Mouse (Mus musculus) liver, postnatal 0 days (tissue): ENCODE measurements around the gene Mapk3.

Experiments used
- CTCF ChIP-seq: sonication (generic); IDR thresholded peaks from 2 replicates; pipeline ENCODE4 v1.5.1; 2016; ENCODE audit warnings: antibody characterized with exemption, low read depth
- EP300 ChIP-seq: IDR thresholded peaks from 2 replicates; pipeline ENCODE4 v1.6.1; 2016; ENCODE audit warnings: antibody characterized with exemption, low read depth, mild to moderate bottlenecking

- no peak for TF ChIP-seq CTCF
- TF ChIP-seq EP300: no peak
Observed at GRCm38 (mm10) chr7:126766201-126766600, 6.8 kb downstream of the Mapk3 start, which contains the start of gene Gdpd3.
